Comparison of ENCODE assay signal across 29 mouse cellular contexts in the genomic region with DNA sequence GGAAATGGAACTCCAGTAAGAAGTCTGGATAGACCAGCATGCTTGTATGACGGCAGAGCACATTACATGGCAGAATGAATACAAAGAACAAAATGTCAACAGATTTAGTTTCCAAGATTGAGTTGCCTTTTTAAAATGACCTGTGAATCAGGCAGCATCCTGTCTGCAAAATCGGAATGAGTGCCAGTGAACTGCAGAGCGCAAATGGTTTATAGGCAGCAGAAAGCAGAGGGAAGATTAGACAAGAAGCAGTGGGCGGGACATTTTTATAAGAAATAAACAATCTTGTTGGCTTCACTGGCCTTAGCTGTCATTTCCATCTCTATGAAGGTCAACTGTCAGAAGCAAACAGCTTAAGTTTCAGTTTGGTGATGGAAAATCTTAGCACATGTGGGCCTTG.
DNase-seq lines count a peak whose midpoint lies in the region; ATAC-seq and TF ChIP-seq lines count a peak whose summit lies in the region.
"Had no signal": no experiment of that assay in that cellular context is flagged by ENCODE, and none has a peak within 500 bp of the region (broad histone marks: within the 10 kb centered on the region; RNA-seq: fewer than 3 reads in every experiment).

No protein-coding gene starts in this region.

- no peaks in the 10 kb centered on the region for H3K79me2 ChIP-seq in liver, adult 2 months (ENCODE audit: control insufficient read depth, insufficient read depth, low read length)

- peaks cover 9% of the 10 kb centered on the region for H3K36me3 ChIP-seq in liver, adult 2 months (ENCODE audit: control insufficient read depth, insufficient read depth, low read length)
- H3K36me3 ChIP-seq in midbrain, embryonic 11.5 days (ENCODE audit: control insufficient read depth, insufficient read depth, low read length), result no peaks in the 10 kb centered on the region
- peaks cover 7% of the 10 kb centered on the region; the same call in 1 of the 2 replicates for H3K36me3 ChIP-seq in midbrain, embryonic 14.5 days (ENCODE audit: control insufficient read depth, insufficient read depth, low read length)
- H3K36me3 ChIP-seq in forebrain, embryonic 10.5 days (replicated peaks), result peaks cover 3% of the 10 kb centered on the region; the same call in 1 of the 2 replicates
- H3K36me3 ChIP-seq: embryonic facial prominence, embryonic 10.5 days; embryonic facial prominence, embryonic 15.5 days; hindbrain, embryonic 12.5 days; intestine, embryonic 15.5 days; liver, embryonic 13.5 days; lung, embryonic 15.5 days; midbrain, embryonic 12.5 days had no signal

- DNase-seq in liver, adult 2 months (ENCODE audit: extremely low read depth, low read depth, low spot score), result peak; percentile 26
- no peak for DNase-seq in liver
- DNase-seq in midbrain, embryonic 11.5 days (ENCODE audit: low spot score, missing footprints), result peak; percentile 23
- no peak for DNase-seq in midbrain, embryonic 14.5 days
- DNase-seq in adrenal gland, postnatal 10 days, result peak; percentile 14
- DNase-seq in spleen, postnatal 36 days (ENCODE audit: low spot score in 2 of 2), result no peak
- no peak for DNase-seq in forebrain, embryonic 10.5 days (ENCODE audit: extremely low spot score, low spot score)
- DNase-seq: cerebellum, adult 2 months; cerebellum, postnatal 25 days; gastrocnemius, postnatal 14 days; heart, postnatal 36 days; kidney, adult 2 months; kidney, postnatal 36 days; liver, embryonic 13.5 days; right cerebral cortex, postnatal 4 days; thymus, postnatal 4 days had no signal

- peaks cover 4% of the 10 kb centered on the region for H3K4me1 ChIP-seq in liver, adult 2 months (ENCODE audit: control insufficient read depth, insufficient read depth, low read length)
- no peaks in the 10 kb centered on the region for H3K4me1 ChIP-seq in midbrain, embryonic 11.5 days (ENCODE audit: control insufficient read depth, insufficient read depth, low read length)
- H3K4me1 ChIP-seq in midbrain, embryonic 14.5 days (ENCODE audit: control insufficient read depth, insufficient read depth, low read length), result no peaks in the 10 kb centered on the region
- no peaks in the 10 kb centered on the region for H3K4me1 ChIP-seq in forebrain, embryonic 10.5 days
- H3K4me1 ChIP-seq: embryonic facial prominence, embryonic 15.5 days; forebrain, embryonic 13.5 days; hindbrain, embryonic 12.5 days; intestine, embryonic 15.5 days; liver, embryonic 13.5 days; lung, embryonic 15.5 days; midbrain, embryonic 12.5 days; neural tube, embryonic 13.5 days had no signal

- TF ChIP-seq CTCF in liver, adult 2 months (IDR thresholded peaks at IDR 0.05; ENCODE audit: low read depth, low read length), result no peak

- no peak overlapping the region for H3K27ac ChIP-seq in liver, adult 2 months (replicated peaks; ENCODE audit: insufficient read depth, low read depth, low read length)
- H3K27ac ChIP-seq in midbrain, embryonic 11.5 days (ENCODE audit: low read depth, low read length), result no peak overlapping the region
- no peak overlapping the region for H3K27ac ChIP-seq in midbrain, embryonic 14.5 days (replicated peaks; ENCODE audit: low read depth, low read length)
- H3K27ac ChIP-seq in forebrain, embryonic 10.5 days, result no peak overlapping the region
- H3K27ac ChIP-seq: embryonic facial prominence, embryonic 10.5 days; embryonic facial prominence, embryonic 15.5 days; forebrain, embryonic 13.5 days; hindbrain, embryonic 12.5 days; hindbrain, postnatal 0 days; intestine, embryonic 15.5 days; layer of hippocampus, adult 2 months; limb, embryonic 13.5 days; liver, embryonic 13.5 days; lung, embryonic 15.5 days; midbrain, embryonic 12.5 days; neural tube, embryonic 13.5 days had no signal

- no peaks in the 10 kb centered on the region for H3K9me3 ChIP-seq in midbrain, embryonic 11.5 days (ENCODE audit: control insufficient read depth, low read length)
- H3K9me3 ChIP-seq in midbrain, embryonic 14.5 days (ENCODE audit: control insufficient read depth, low read length), result no peaks in the 10 kb centered on the region
- H3K9me3 ChIP-seq in forebrain, embryonic 10.5 days, result no peaks in the 10 kb centered on the region
- H3K9me3 ChIP-seq: embryonic facial prominence, embryonic 10.5 days; embryonic facial prominence, embryonic 15.5 days; forebrain, embryonic 13.5 days; hindbrain, embryonic 12.5 days; intestine, embryonic 15.5 days; liver, embryonic 13.5 days; lung, embryonic 15.5 days; midbrain, embryonic 12.5 days; neural tube, embryonic 13.5 days had no signal

- H3K4me2 ChIP-seq in midbrain, embryonic 11.5 days, result no peak overlapping the region
- H3K4me2 ChIP-seq in midbrain, embryonic 14.5 days (ENCODE audit: low read length), result no peak overlapping the region
- H3K4me2 ChIP-seq: embryonic facial prominence, embryonic 15.5 days; forebrain, embryonic 13.5 days; heart, embryonic 11.5 days; hindbrain, embryonic 12.5 days; intestine, embryonic 15.5 days; limb, embryonic 13.5 days; liver, embryonic 13.5 days; lung, embryonic 15.5 days; midbrain, embryonic 12.5 days; neural tube, embryonic 13.5 days had no signal

- H3K27me3 ChIP-seq in liver, adult 2 months (ENCODE audit: control insufficient read depth, insufficient read depth, low read length), result no peaks in the 10 kb centered on the region
- H3K27me3 ChIP-seq in midbrain, embryonic 11.5 days (ENCODE audit: control insufficient read depth, insufficient read depth, low read length), result no peaks in the 10 kb centered on the region
- H3K27me3 ChIP-seq in midbrain, embryonic 14.5 days (ENCODE audit: control insufficient read depth, insufficient read depth, low read length), result no peaks in the 10 kb centered on the region
- no peaks in the 10 kb centered on the region for H3K27me3 ChIP-seq in forebrain, embryonic 10.5 days (ENCODE audit: poor library complexity, severe bottlenecking)
- H3K27me3 ChIP-seq: CH12.LX; embryonic facial prominence, embryonic 15.5 days; forebrain, embryonic 13.5 days; hindbrain, embryonic 12.5 days; intestine, embryonic 15.5 days; limb, embryonic 13.5 days; liver, embryonic 13.5 days; lung, embryonic 15.5 days; midbrain, embryonic 12.5 days; neural tube, embryonic 13.5 days had no signal

- H3K9ac ChIP-seq in liver, adult 2 months (ENCODE audit: low read depth, low read length), result no peak overlapping the region
- H3K9ac ChIP-seq in midbrain, embryonic 11.5 days (ENCODE audit: low read length), result no peak overlapping the region
- H3K9ac ChIP-seq in midbrain, embryonic 14.5 days (replicated peaks; ENCODE audit: low read length), result no peak overlapping the region
- H3K9ac ChIP-seq: embryonic facial prominence, embryonic 15.5 days; forebrain, embryonic 13.5 days; hindbrain, embryonic 12.5 days; intestine, embryonic 15.5 days; limb, embryonic 13.5 days; liver, embryonic 13.5 days; lung, embryonic 15.5 days; midbrain, embryonic 12.5 days; neural tube, embryonic 13.5 days had no signal

- no peak overlapping the region for H3K4me3 ChIP-seq in liver, adult 2 months (ENCODE audit: insufficient read depth, low read depth, low read length)
- H3K4me3 ChIP-seq in midbrain, embryonic 11.5 days (ENCODE audit: low read depth, low read length), result no peak overlapping the region
- no peak overlapping the region for H3K4me3 ChIP-seq in midbrain, embryonic 14.5 days (replicated peaks; ENCODE audit: low read depth, low read length)
- H3K4me3 ChIP-seq in forebrain, embryonic 10.5 days, result no peak overlapping the region
- H3K4me3 ChIP-seq: embryonic facial prominence, embryonic 10.5 days; embryonic facial prominence, embryonic 15.5 days; forebrain, embryonic 13.5 days; hindbrain, embryonic 12.5 days; intestine, embryonic 15.5 days; layer of hippocampus, adult 2 months; limb, embryonic 13.5 days; liver, embryonic 13.5 days; lung, embryonic 15.5 days; midbrain, embryonic 12.5 days; neural tube, embryonic 13.5 days had no signal

- no peak for TF ChIP-seq POLR2A in liver, adult 2 months (IDR thresholded peaks at IDR 0.05; ENCODE audit: extremely low read depth, insufficient read depth, low read length)

- WGBS in liver, adult 2 months, result 73% methylated on average over 4 of the region's 4 CpGs
- WGBS in midbrain, embryonic 11.5 days, result 85% methylated on average over 4 of the region's 4 CpGs
- WGBS in midbrain, embryonic 14.5 days, result 90% methylated on average over 4 of the region's 4 CpGs
- WGBS in forebrain, embryonic 10.5 days, result 90% methylated on average over 4 of the region's 4 CpGs

- no peak for ATAC-seq in midbrain, embryonic 11.5 days (ENCODE audit: low FRiP score)
- no peak for ATAC-seq in midbrain, embryonic 14.5 days (ENCODE audit: low FRiP score, low TSS enrichment)
- ATAC-seq: forebrain, embryonic 13.5 days; hindbrain, postnatal 0 days; intestine, embryonic 15.5 days had no signal

Comparison
In these comparisons a context has a peak if more than half of its experiments do, and no peak if none do; other contexts are left out.
1. DNase-seq: peak in liver, adult 2 months (single experiment), midbrain, embryonic 11.5 days (single experiment) and adrenal gland, postnatal 10 days (single experiment); none in liver (single experiment), midbrain, embryonic 14.5 days (single experiment), spleen, postnatal 36 days (0 of 2) and forebrain, embryonic 10.5 days (single experiment).